Mouse (Mus musculus) neural tube, embryonic 11.5 days (tissue): ENCODE results near the gene Per1. TPM values are rescaled to one million over a fixed set of nuclear protein-coding genes. Genes with fewer than 3 reads are reported as not detected.

Experiments
- ATAC-seq: fragments of 200-750 bp; cut with Nextera tagmentation; 2 replicates; pipeline ENCODE4 v1.8.0; 2017; ENCODE audit warnings: moderate number of reproducible peaks, mild to moderate bottlenecking, moderate TSS enrichment, moderate library complexity; ENCODE audit not compliant: insufficient read depth, low FRiP score, low TSS enrichment
- DNase-seq: peaks from one replicate; pipeline ENCODE4 v3.0.0-alpha.2; 2015; ENCODE audit warnings: low spot score
- H3K27ac ChIP-seq: fragments of 300-500 bp; sonication (generic); 2 replicates; pipeline ENCODE4 v1.5.1; 2014; ENCODE audit warnings: low read depth, mild to moderate bottlenecking, low read length
- H3K27me3 ChIP-seq: fragments of 300-500 bp; sonication (generic); 2 replicates; pipeline ENCODE4 v1.6.1; 2014; ENCODE audit warnings: mild to moderate bottlenecking, low read length, mixed read lengths; ENCODE audit not compliant: control insufficient read depth, insufficient read depth
- H3K36me3 ChIP-seq: fragments of 300-500 bp; sonication (generic); 2 replicates; pipeline ENCODE4 v1.6.1; 2014; ENCODE audit warnings: mild to moderate bottlenecking, low read length, moderate library complexity, mixed read lengths; ENCODE audit not compliant: control insufficient read depth, insufficient read depth
- H3K4me1 ChIP-seq: fragments of 300-500 bp; sonication (generic); 2 replicates; pipeline ENCODE4 v1.6.1; 2014; ENCODE audit warnings: low read length, mixed read lengths; ENCODE audit not compliant: control insufficient read depth, insufficient read depth
- H3K4me2 ChIP-seq: fragments of 300-500 bp; sonication (generic); 2 replicates; pipeline ENCODE4 v1.6.1; 2014; ENCODE audit warnings: low read depth, mild to moderate bottlenecking, moderate library complexity
- H3K4me3 ChIP-seq: fragments of 300-500 bp; sonication (generic); 2 replicates; pipeline ENCODE4 v1.5.1; 2014; ENCODE audit warnings: low read depth, low read length
- H3K9ac ChIP-seq: fragments of 300-500 bp; sonication (generic); 2 replicates; pipeline ENCODE4 v1.6.1; 2014; ENCODE audit warnings: mild to moderate bottlenecking, low read length
- H3K9me3 ChIP-seq: fragments of 300-500 bp; sonication (generic); 2 replicates; pipeline ENCODE4 v1.6.1; 2016; ENCODE audit warnings: low read length; ENCODE audit not compliant: control insufficient read depth
- WGBS: fragments of 180-500 bp; shearing (Covaris S2); extraction: QIAGEN DNeasy Blood & Tissue Kit; methylation state at CpG from one replicate; pipeline ENCODE4 v1.1.7; 2014; 5-methylcytosine and 5-hydroxymethylcytosine counted together
- polyA plus RNA-seq: library from polyadenylated mRNA; unstranded; fragments of >200 nt; fragmentation: Nextera tagmentation; extraction: Ambion mirVana; gene quantifications from 2 replicates; pipeline ENCODE4 v1.2.1, GENCODE M21; 2014

The Per1 gene
- polyA plus RNA-seq, 1 experiment from 2014 or later: 10.9 TPM

- H3K27me3 ChIP-seq: 0 out of 2 replicates have a peak, but pooled peaks cover 3% of the 10 kb centered on the region
- H3K27ac ChIP-seq: no peak overlapping the region
- no peaks in the 10 kb centered on the region for H3K4me1 ChIP-seq
- ATAC-seq (no peak), DNase-seq (no peak)
- H3K9ac ChIP-seq: no peak overlapping the region
- no peak overlapping the region for H3K4me2 ChIP-seq
- H3K36me3 ChIP-seq: no peaks in the 10 kb centered on the region
- H3K9me3 ChIP-seq: no peaks in the 10 kb centered on the region
- WGBS: 83% methylated on average over 5 of the region's 6 CpGs
- no peak overlapping the region for H3K4me3 ChIP-seq
Measured at GRCm38 (mm10) chr11:69135361-69135760, 40.3 kb downstream of the Per1 start.

- Histone ChIP-seq H3K27me3 (no peaks in the 10 kb centered on the region), H3K4me3 (no peak overlapping the region), H3K36me3 (no peaks in the 10 kb centered on the region), H3K4me1 (no peaks in the 10 kb centered on the region), H3K27ac (no peak overlapping the region), H3K9me3 (no peaks in the 10 kb centered on the region), H3K9ac (no peak overlapping the region), H3K4me2 (no peak overlapping the region)
- DNase-seq (no peak), ATAC-seq (no peak)
- 81% methylated on average over 7 of the region's 7 CpGs for WGBS
Measured at GRCm38 (mm10) chr11:69147546-69147945, 52.5 kb downstream of the Per1 start.

- no peak overlapping the region for H3K9ac ChIP-seq
- H3K9me3 ChIP-seq: no peaks in the 10 kb centered on the region
- no peaks in the 10 kb centered on the region for H3K36me3 ChIP-seq
- no peak overlapping the region for H3K27ac ChIP-seq
- ATAC-seq: no peak
- no peak for DNase-seq
- H3K4me3 ChIP-seq: no peak overlapping the region
- no peak overlapping the region for H3K4me2 ChIP-seq
- no peaks in the 10 kb centered on the region for H3K4me1 ChIP-seq
- no peaks in the 10 kb centered on the region for H3K27me3 ChIP-seq
- WGBS: 88% methylated on average over 5 of the region's 5 CpGs
Measured at GRCm38 (mm10) chr11:69148451-69148960, 53.5 kb downstream of the Per1 start.

GRCm38 (mm10) chr11:69149728-69150127, 54.7 kb downstream of the Per1 start:
- no peak overlapping the region for H3K27ac ChIP-seq
- H3K36me3 ChIP-seq: no peaks in the 10 kb centered on the region
- no peak overlapping the region for H3K4me3 ChIP-seq
- no peak overlapping the region for H3K9ac ChIP-seq
- DNase-seq (no peak), ATAC-seq (no peak)
- no peaks in the 10 kb centered on the region for H3K4me1 ChIP-seq
- WGBS: 84% methylated on average over 6 of the region's 6 CpGs
- H3K9me3 ChIP-seq: no peaks in the 10 kb centered on the region
- no peaks in the 10 kb centered on the region for H3K27me3 ChIP-seq
- H3K4me2 ChIP-seq: no peak overlapping the region

- ATAC-seq (no peak), DNase-seq (peak; percentile 76)
- Histone ChIP-seq H3K9me3 (no peaks in the 10 kb centered on the region), H3K27ac (no peak overlapping the region), H3K27me3 (no peaks in the 10 kb centered on the region), H3K36me3 (no peaks in the 10 kb centered on the region), H3K4me3 (no peak overlapping the region), H3K4me1 (no peaks in the 10 kb centered on the region), H3K4me2 (0 out of 2 replicates have a peak overlapping the region, but pooled peaks have one; percentile 25), H3K9ac (no peak overlapping the region)
- WGBS: 8% methylated on average over 7 of the region's 7 CpGs
Measured at GRCm38 (mm10) chr11:69150444-69150843, 55.4 kb downstream of the Per1 start.

- 73% methylated on average over 6 of the region's 6 CpGs for WGBS
- DNase-seq (no peak), ATAC-seq (no peak)
- no peaks in the 10 kb centered on the region for H3K4me1 ChIP-seq
- no peak overlapping the region for H3K9ac ChIP-seq
- no peaks in the 10 kb centered on the region for H3K9me3 ChIP-seq
- H3K27me3 ChIP-seq: no peaks in the 10 kb centered on the region
- H3K4me3 ChIP-seq: no peak overlapping the region
- no peaks in the 10 kb centered on the region for H3K36me3 ChIP-seq
- H3K27ac ChIP-seq: no peak overlapping the region
- no peak overlapping the region for H3K4me2 ChIP-seq
Measured at GRCm38 (mm10) chr11:69151004-69151403, 56.0 kb downstream of the Per1 start.

- Histone ChIP-seq H3K36me3 (no peaks in the 10 kb centered on the region), H3K27ac (no peak overlapping the region), H3K27me3 (peaks cover 16% of the 10 kb centered on the region), H3K4me2 (no peak overlapping the region), H3K9ac (no peak overlapping the region), H3K4me1 (peaks cover 4% of the 10 kb centered on the region; the same call in 1 of the 2 replicates), H3K4me3 (no peak overlapping the region), H3K9me3 (no peaks in the 10 kb centered on the region)
- ATAC-seq (no peak), DNase-seq (no peak)
- 85% methylated on average over 8 of the region's 8 CpGs for WGBS
Measured at GRCm38 (mm10) chr11:69153831-69154230, 58.8 kb downstream of the Per1 start.

GRCm38 (mm10) chr11:69155351-69155750, 60.3 kb downstream of the Per1 start:
- peaks cover 4% of the 10 kb centered on the region; the same call in 1 of the 2 replicates for H3K4me1 ChIP-seq
- 50% methylated on average over 1 of the region's 1 CpGs for WGBS
- H3K27me3 ChIP-seq: peaks cover 16% of the 10 kb centered on the region
- H3K36me3 ChIP-seq: no peaks in the 10 kb centered on the region
- H3K27ac ChIP-seq: no peak overlapping the region
- no peak overlapping the region for H3K4me2 ChIP-seq
- no peak overlapping the region for H3K4me3 ChIP-seq
- DNase-seq (no peak), ATAC-seq (no peak)
- no peaks in the 10 kb centered on the region for H3K9me3 ChIP-seq
- H3K9ac ChIP-seq: no peak overlapping the region

- Histone ChIP-seq H3K27ac (no peak within 1 kb of the TSS), H3K36me3 (no peaks in the 10 kb centered on the region), H3K4me1 (peaks cover 4% of the 10 kb centered on the region; the same call in 1 of the 2 replicates), H3K9me3 (no peaks in the 10 kb centered on the region), H3K27me3 (peaks cover 16% of the 10 kb centered on the region), H3K4me2 (peak within 1 kb of the TSS; percentile 35), H3K9ac (no peak within 1 kb of the TSS; the same call in 1 of the 2 replicates), H3K4me3 (0 out of 2 replicates have a peak within 1 kb of the TSS, but pooled peaks have one; percentile 3)
- 4% methylated on average over 18 of the region's 18 CpGs for WGBS
- peak; percentile 77 for DNase-seq
- ATAC-seq: no peak
Measured at GRCm38 (mm10) chr11:69156800-69157199, 61.8 kb downstream of the Per1 start, which contains the start of gene Alox12b. Gene Alox12b (plus strand): TSS chr11:69156989.
